Mouse (Mus musculus) frontal cortex, adult (tissue): Measurements from ENCODE around the gene Rptor.

ENCODE experiments used
- ATAC-seq: cut with Nextera tagmentation; 2 replicates; pipeline ENCODE4 v1.9.2; 2017; ENCODE audit warnings: mild to moderate bottlenecking, moderate library complexity, mixed read lengths; ENCODE audit not compliant: low TSS enrichment

Rptor gene

GRCm38 (mm10) chr11:119784672-119785341 lies 182.1 kb downstream of the Rptor start:
- no peak for ATAC-seq

- no peak for ATAC-seq
Observed at GRCm38 (mm10) chr11:119785661-119786384, 183.1 kb downstream of the Rptor start.

- no peak for ATAC-seq
Observed at GRCm38 (mm10) chr11:119786385-119786880, 183.7 kb downstream of the Rptor start.

- no peak for ATAC-seq
Observed at GRCm38 (mm10) chr11:119788488-119788887, 185.8 kb downstream of the Rptor start.

- ATAC-seq, result no peak
Observed at GRCm38 (mm10) chr11:119788919-119789713, 186.4 kb downstream of the Rptor start.

- no peak for ATAC-seq
Observed at GRCm38 (mm10) chr11:119791923-119792564, 189.3 kb downstream of the Rptor start.

- no peak for ATAC-seq
Observed at GRCm38 (mm10) chr11:119793378-119793777, 190.7 kb downstream of the Rptor start.

- no peak for ATAC-seq
Observed at GRCm38 (mm10) chr11:119794020-119794419, 191.3 kb downstream of the Rptor start.

GRCm38 (mm10) chr11:119794671-119795070 lies 192.0 kb downstream of the Rptor start:
- peak; percentile 62; the same call in 1 of the 2 replicates for ATAC-seq

GRCm38 (mm10) chr11:119796406-119796805 lies 193.7 kb downstream of the Rptor start:
- peak; percentile 64 for ATAC-seq

- ATAC-seq, result peak; percentile 24; the same call in 1 of the 2 replicates
Observed at GRCm38 (mm10) chr11:119796846-119797245, 194.1 kb downstream of the Rptor start.

- no peak for ATAC-seq
Observed at GRCm38 (mm10) chr11:119799536-119799935, 196.8 kb downstream of the Rptor start.

GRCm38 (mm10) chr11:119801855-119802254 lies 199.2 kb downstream of the Rptor start:
- no peak for ATAC-seq

- ATAC-seq, result 0 out of 2 replicates have a peak, but pooled peaks have one; percentile 26
Observed at GRCm38 (mm10) chr11:119802947-119803346, 200.2 kb downstream of the Rptor start.

GRCm38 (mm10) chr11:119804392-119804791 lies 201.7 kb downstream of the Rptor start:
- ATAC-seq, result no peak

- no peak for ATAC-seq
Observed at GRCm38 (mm10) chr11:119805112-119805750, 202.5 kb downstream of the Rptor start.

- ATAC-seq, result no peak
Observed at GRCm38 (mm10) chr11:119806539-119806938, 203.8 kb downstream of the Rptor start.

GRCm38 (mm10) chr11:119807431-119808031 lies 204.8 kb downstream of the Rptor start:
- ATAC-seq, result peak; percentile 36; the same call in 1 of the 2 replicates

- ATAC-seq, result no peak
Observed at GRCm38 (mm10) chr11:119808647-119809280, 206.1 kb downstream of the Rptor start.

GRCm38 (mm10) chr11:119809309-119809708 lies 206.6 kb downstream of the Rptor start:
- no peak for ATAC-seq
